Mouse (Mus musculus) heart, postnatal 4 days (tissue): ENCODE measurements around the gene Kansl1. TPM values are rescaled to one million over a fixed set of nuclear protein-coding genes. Genes with fewer than 3 reads are reported as not detected.
A peak's percentile ranks its signal among the peaks of the same experiment; 100 is the strongest.

ENCODE experiments used
- DNase-seq: peaks from one replicate; pipeline ENCODE4 v3.0.0; 2021
- microRNA-seq, 2 experiments: library from miRNA; unstranded; fragments of <30 nt; microRNA quantifications; one replicate each; pipeline ENCODE4 v1.2.0; 2021 to 2022
- total RNA-seq, 2 experiments: library from RNA; stranded (reverse); gene quantifications; 2 replicates each; pipeline ENCODE4 v1.2.3; 2021

Kansl1 gene
- total RNA-seq, 2 experiments from 2014 or later, result 35.5 TPM

GRCm38 (mm10) chr11:104307136-104307535 is 161.5 kb downstream of the Kansl1 start:
- DNase-seq, result no peak

- no peak for DNase-seq
Measured at GRCm38 (mm10) chr11:104306483-104306882, 162.2 kb downstream of the Kansl1 start.

- DNase-seq, result no peak
Measured at GRCm38 (mm10) chr11:104305711-104306110, 162.9 kb downstream of the Kansl1 start.

- DNase-seq, result no peak
Measured at GRCm38 (mm10) chr11:104303088-104303960, 165.3 kb downstream of the Kansl1 start.

GRCm38 (mm10) chr11:104302628-104303027 is 166.0 kb downstream of the Kansl1 start:
- DNase-seq, result no peak

GRCm38 (mm10) chr11:104297671-104298070 is 171.0 kb downstream of the Kansl1 start:
- DNase-seq, result peak; percentile 36

GRCm38 (mm10) chr11:104295656-104296055 is 173.0 kb downstream of the Kansl1 start:
- DNase-seq, result no peak

- no peak for DNase-seq
Measured at GRCm38 (mm10) chr11:104295145-104295544, 173.5 kb downstream of the Kansl1 start.

- DNase-seq, result no peak
Measured at GRCm38 (mm10) chr11:104293241-104293640, 175.4 kb downstream of the Kansl1 start.

GRCm38 (mm10) chr11:104292443-104293220 is 176.0 kb downstream of the Kansl1 start:
- no peak for DNase-seq

GRCm38 (mm10) chr11:104289199-104290031 is 179.2 kb downstream of the Kansl1 start:
- peak; percentile 67 for DNase-seq

GRCm38 (mm10) chr11:104288835-104289198 is 179.8 kb downstream of the Kansl1 start:
- no peak for DNase-seq

- DNase-seq, result no peak
Measured at GRCm38 (mm10) chr11:104287113-104287512, 181.5 kb downstream of the Kansl1 start.

Small RNAs within 50 kb of the gene (microRNA-seq; reads per million reads assigned to microRNA genes)
- gene Gm47315, result 0 reads per million in 2 experiments

Other genes starting within 250 kb of the Kansl1 start
- 1 to 10 TPM; 7.1 to 8.1 TPM for gene Mapt, start 237.5 kb downstream of the Kansl1 start, total RNA-seq
- 10 to 100 TPM; 44.5 to 49.0 TPM for gene Cdc27, start 81.8 kb upstream of the Kansl1 start, total RNA-seq
- 100 to 1,000 TPM; 908 to 955 TPM for gene Myl4, start 81.8 kb upstream of the Kansl1 start, total RNA-seq
- gene Itgb3, start 139.1 kb upstream of the Kansl1 start, total RNA-seq, result 1 to 10 TPM; 6.8 to 6.9 TPM
- gene Gm11639, start 216.8 kb upstream of the Kansl1 start, total RNA-seq, result under 1 TPM; 0.05 to 0.07 TPM